Mouse (Mus musculus) bone marrow, adult 2 months (tissue): ENCODE results near the gene Hnrnpa0. TPM values are rescaled to one million over a fixed set of nuclear protein-coding genes. Genes with fewer than 3 reads are reported as not detected.

Experiments
- H3K27ac ChIP-seq: fragments of 200-500 bp; 2 replicates; pipeline ENCODE4 v1.5.1; 2012; ENCODE audit warnings: low read depth, mild to moderate bottlenecking, control low read depth, inconsistent platforms, low read length; ENCODE audit not compliant: control insufficient read depth, poor library complexity, insufficient read depth
- H3K4me1 ChIP-seq: fragments of 200-500 bp; 2 replicates; pipeline ENCODE4 v1.6.1; 2011; ENCODE audit warnings: low read length; ENCODE audit not compliant: control insufficient read depth, insufficient read depth
- H3K4me3 ChIP-seq: fragments of 200-500 bp; replicated peaks from 2 replicates; pipeline ENCODE3; 2011; ENCODE audit warnings: mild to moderate bottlenecking, low read depth, low read length, control low read depth; ENCODE audit not compliant: control insufficient read depth
- CTCF ChIP-seq: fragments of 200-500 bp; IDR thresholded peaks from 2 replicates; pipeline ENCODE4 v1.5.1; 2011; ENCODE audit warnings: low read length, control low read depth; ENCODE audit not compliant: control insufficient read depth, insufficient read depth
- POLR2A ChIP-seq: fragments of 200-500 bp; IDR thresholded peaks from 2 replicates; pipeline ENCODE4 v1.6.1; 2011; ENCODE audit warnings: low read depth, mild to moderate bottlenecking, control low read depth, low read length, borderline replicate concordance; ENCODE audit not compliant: control insufficient read depth
- WGBS: fragments of 180-500 bp; shearing (Covaris S2); methylation state at CpG from one replicate; pipeline ENCODE4 v1.1.7; 2018; 5-methylcytosine and 5-hydroxymethylcytosine counted together
- polyA plus RNA-seq: library from polyadenylated mRNA; stranded (reverse); fragments of >200 nt; gene quantifications from 2 replicates; pipeline ENCODE4 v1.2.4, GENCODE M21; 2011; ENCODE audit warnings: low replicate concordance; ENCODE audit not compliant: missing spikeins, insufficient read depth, insufficient read length

Gene Hnrnpa0
- polyA plus RNA-seq, 1 experiment: 58.4 TPM

GRCm38 (mm10) chr13:58111306-58111705, 17.1 kb downstream of the Hnrnpa0 start:
- TF ChIP-seq POLR2A (no peak), CTCF (no peak)
- 91% methylated on average over 6 of the region's 6 CpGs for whole genome bisulfite sequencing

GRCm38 (mm10) chr13:58090643-58091042, 37.7 kb downstream of the Hnrnpa0 start:
- no peak overlapping the region for H3K4me3 ChIP-seq
- TF ChIP-seq POLR2A (no peak), CTCF (no peak)
- H3K4me1 ChIP-seq: no peaks in the 10 kb centered on the region; the same call in 1 of the 2 replicates
- no peak overlapping the region for H3K27ac ChIP-seq
- 71% methylated on average over 8 of the region's 8 CpGs for WGBS

More at GRCm38 (mm10) chr13:58111306-58111705, 17.1 kb downstream of the Hnrnpa0 start:
- Histone ChIP-seq H3K4me1 (no peaks in the 10 kb centered on the region), H3K4me3 (no peak overlapping the region), H3K27ac (no peak overlapping the region)

GRCm38 (mm10) chr13:58084396-58084795, 44.0 kb downstream of the Hnrnpa0 start:
- Histone ChIP-seq H3K4me3 (no peak overlapping the region), H3K4me1 (no peaks in the 10 kb centered on the region; the same call in none of the 2 replicates), H3K27ac (no peak overlapping the region)
- WGBS: 86% methylated on average over 5 of the region's 5 CpGs
- TF ChIP-seq CTCF (no peak), POLR2A (no peak)

GRCm38 (mm10) chr13:58083521-58083920, 44.8 kb downstream of the Hnrnpa0 start:
- H3K4me1 ChIP-seq: no peaks in the 10 kb centered on the region; the same call in none of the 2 replicates
- no peak overlapping the region for H3K4me3 ChIP-seq
- 83% methylated on average over 11 of the region's 11 CpGs for WGBS
- no peak for TF ChIP-seq CTCF
- no peak for TF ChIP-seq POLR2A
- H3K27ac ChIP-seq: no peak overlapping the region

GRCm38 (mm10) chr13:58083048-58083447, 45.3 kb downstream of the Hnrnpa0 start:
- H3K4me1 ChIP-seq: no peaks in the 10 kb centered on the region; the same call in none of the 2 replicates
- no peak overlapping the region for H3K27ac ChIP-seq
- H3K4me3 ChIP-seq: no peak overlapping the region
- TF ChIP-seq CTCF (no peak), POLR2A (no peak)
- WGBS: 27% methylated on average over 5 of the region's 5 CpGs

- TF ChIP-seq CTCF: no peak
- TF ChIP-seq POLR2A: no peak
- no peak overlapping the region for H3K4me3 ChIP-seq
- WGBS: 67% methylated on average over 5 of the region's 5 CpGs
- H3K27ac ChIP-seq: no peak overlapping the region
- H3K4me1 ChIP-seq: no peaks in the 10 kb centered on the region; the same call in none of the 2 replicates
These were observed 50.0 kb downstream of the Hnrnpa0 start for GRCm38 (mm10) chr13:58078361-58078760.

Other genes starting within 250 kb of the Hnrnpa0 start
- 0.87 TPM in 1 of 2 replicates, not detected in the other for gene Spock1, start 220.2 kb downstream of the Hnrnpa0 start, polyA plus RNA-seq
- gene Klhl3, start 15.0 kb downstream of the Hnrnpa0 start, polyA plus RNA-seq: 0.50 and 0.72 TPM in 2 replicates
- gene Idnk, start 29.1 kb upstream of the Hnrnpa0 start, polyA plus RNA-seq: 42.7 and 86.0 TPM in 2 replicates
- 20.9 and 31.6 TPM in 2 replicates for gene Ubqln1, start 87.1 kb upstream of the Hnrnpa0 start, polyA plus RNA-seq
- 5.3 and 17.2 TPM in 2 replicates for gene Gkap1, start 147.1 kb upstream of the Hnrnpa0 start, polyA plus RNA-seq
- gene Kif27, start 230.6 kb upstream of the Hnrnpa0 start, polyA plus RNA-seq: not detected in 2 replicates